Mouse (Mus musculus): ENCODE results near the gene Gsk3a. TPM values are rescaled to one million over a fixed set of nuclear protein-coding genes. Genes with fewer than 3 reads are reported as not detected.

Gene Gsk3a
- polyA plus RNA-seq, 2 experiments: 8.4 to 48.6 TPM

DNA sequence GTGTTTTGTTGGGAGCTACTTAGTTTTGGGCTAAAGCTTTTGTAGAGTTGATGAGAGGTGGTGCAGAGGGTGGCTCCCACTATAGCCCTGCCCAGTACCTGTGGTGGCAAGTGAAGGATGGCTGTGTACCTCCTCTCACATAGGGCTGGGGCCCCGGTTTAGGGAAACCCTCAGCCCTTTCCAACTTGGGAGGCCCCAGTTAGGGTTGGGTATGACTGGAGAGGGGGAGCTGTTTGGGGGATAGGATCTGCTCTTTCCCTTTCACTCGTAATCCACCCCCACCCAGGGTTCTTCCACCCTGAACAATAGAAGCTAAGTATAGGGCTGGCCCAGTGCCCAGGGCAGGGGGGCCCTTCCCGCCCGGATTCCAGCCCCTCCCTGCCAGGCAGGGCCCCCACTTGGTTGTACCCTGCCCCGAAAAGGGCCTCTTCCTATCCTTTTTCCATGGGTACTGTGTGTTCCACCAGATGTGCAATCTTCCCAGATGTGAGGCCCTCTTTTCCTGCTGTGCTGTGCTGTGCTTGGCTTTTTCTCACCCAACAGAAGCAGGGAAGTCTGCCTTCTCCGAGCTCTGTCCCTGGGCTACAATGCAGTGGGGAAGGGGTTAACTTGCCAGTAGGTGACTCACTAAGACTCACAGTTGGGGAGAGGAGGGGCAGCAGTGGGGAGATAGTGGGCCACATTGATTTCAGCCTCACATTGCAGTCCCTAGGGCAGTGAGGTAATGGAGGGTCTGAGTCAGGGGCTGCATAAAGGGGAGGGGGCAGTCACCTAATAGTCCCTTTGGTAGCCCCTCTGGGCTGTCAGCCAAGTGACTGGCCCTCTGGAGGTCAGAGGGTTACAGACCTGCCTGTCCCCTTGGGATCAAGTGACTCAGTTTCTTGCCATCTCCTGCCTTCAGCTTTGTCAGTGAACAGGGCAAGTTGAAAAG, 42.5 kb upstream of the Gsk3a start:
- no peak for DNase-seq (ENCODE audit: low read depth in 3 of 3, low spot score in 3 of 3)
- peaks cover 52 to 63% of the 10 kb centered on the region in 2 experiments for H3K4me1 ChIP-seq (replicated peaks; ENCODE audit: control insufficient read depth in 2 of 2, insufficient read depth in 2 of 2, low read length in 1 of 2)
- no peak for TF ChIP-seq EP300 (IDR thresholded peaks at IDR 0.05; ENCODE audit: low read depth)

GRCm38 (mm10) chr7:25279076-25279860, 41.6 kb upstream of the Gsk3a start:
- DNase-seq (ENCODE audit: low read depth in 3 of 3, low spot score in 3 of 3): peak in 1 of 3 experiments; percentile 63

More for the DNA sequence above, 42.5 kb upstream of the Gsk3a start:
- 2% methylated on average over 6 of the region's 6 CpGs for WGBS (ENCODE audit: insufficient replicate concordance)
- peak overlapping the region; percentile 99 for H3K4me2 ChIP-seq (ENCODE audit: low read depth)
- peak overlapping the region; percentile 62 to 75 for H3K4me3 ChIP-seq (ENCODE audit: insufficient read depth in 1 of 2, low read depth in 2 of 2, low read length in 2 of 2)
- H3K36me3 ChIP-seq (replicated peaks; ENCODE audit: control insufficient read depth, insufficient read depth, low read depth): peaks cover 5% of the 10 kb centered on the region
- peak overlapping the region; percentile 86 for H3K9ac ChIP-seq (replicated peaks)
- no peak for ATAC-seq (ENCODE audit: insufficient read depth)
- H3K9me3 ChIP-seq (ENCODE audit: control insufficient read depth, low read length): no peaks in the 10 kb centered on the region
- no peaks in the 10 kb centered on the region for H3K27me3 ChIP-seq (ENCODE audit: control insufficient read depth, insufficient read depth, low read length)
- H3K27ac ChIP-seq: peak overlapping the region; percentile 93

DNA sequence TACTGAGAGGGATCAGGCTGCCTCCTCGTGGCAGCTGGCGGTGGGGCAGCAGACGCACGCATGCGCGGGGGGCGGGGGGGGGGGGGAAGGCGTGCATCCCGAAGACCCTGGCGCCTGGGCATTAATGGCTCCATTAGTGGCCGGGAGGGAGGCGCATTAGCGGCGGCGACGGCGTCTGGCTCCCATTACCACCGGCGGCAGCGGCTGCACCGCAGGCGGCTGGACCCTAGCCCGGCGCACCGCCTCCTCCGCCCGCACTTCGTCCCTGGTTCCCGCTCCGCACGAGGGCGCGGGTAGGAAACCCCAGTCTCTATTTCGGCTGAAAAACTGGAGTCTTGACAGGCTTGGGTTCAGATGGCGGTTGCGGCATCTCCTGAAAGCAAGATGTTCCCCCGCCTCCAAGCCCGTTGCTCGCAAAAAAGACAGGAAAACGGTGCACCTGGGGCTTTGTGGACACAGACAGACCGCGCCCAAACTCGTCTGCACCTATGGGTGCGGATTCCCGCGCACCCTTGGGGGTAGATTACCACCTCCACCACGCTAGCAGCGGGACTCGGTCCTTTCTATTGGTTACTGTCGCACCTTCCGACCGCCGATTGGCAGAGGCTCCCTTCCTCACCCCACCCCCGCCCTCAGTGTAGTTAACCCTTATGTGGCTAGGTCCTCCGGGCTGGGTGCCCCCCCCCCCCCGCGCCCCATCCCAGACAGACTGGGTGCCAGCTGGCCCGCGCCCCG, 40.9 kb upstream of the Gsk3a start:
- Histone ChIP-seq H3K9me3 (ENCODE audit: control insufficient read depth, low read length) (no peaks in the 10 kb centered on the region), H3K36me3 (replicated peaks; ENCODE audit: control insufficient read depth, insufficient read depth, low read depth) (no peaks in the 10 kb centered on the region), H3K27ac (peak overlapping the region; percentile 93), H3K4me1 (replicated peaks; ENCODE audit: control insufficient read depth in 2 of 2, insufficient read depth in 2 of 2, low read length in 1 of 2) (peaks cover 63 to 70% of the 10 kb centered on the region in 2 experiments), H3K9ac (replicated peaks) (peak overlapping the region; percentile 86), H3K4me3 (ENCODE audit: insufficient read depth in 1 of 2, low read depth in 2 of 2, low read length in 2 of 2) (peak overlapping the region; percentile 65 to 75), H3K4me2 (ENCODE audit: low read depth) (peak overlapping the region; percentile 99), H3K27me3 (ENCODE audit: control insufficient read depth, insufficient read depth, low read length) (no peaks in the 10 kb centered on the region)
- under 1% methylated on average over 50 of the region's 60 CpGs for WGBS (ENCODE audit: insufficient replicate concordance)
- TF ChIP-seq CTCF (IDR thresholded peaks at IDR 0.05; ENCODE audit: low read depth): peak; percentile 73
- no peak for TF ChIP-seq EP300 (IDR thresholded peaks at IDR 0.05; ENCODE audit: low read depth)
- ATAC-seq (ENCODE audit: insufficient read depth): peak; percentile 65
- peak; percentile 88 to 91 (median 90) for DNase-seq (ENCODE audit: low read depth in 3 of 3, low spot score in 3 of 3)

More at GRCm38 (mm10) chr7:25279076-25279860, 41.6 kb upstream of the Gsk3a start:
- 1% methylated on average over 42 of the region's 49 CpGs for WGBS (ENCODE audit: insufficient replicate concordance)
- peak overlapping the region; percentile 93 for H3K27ac ChIP-seq
- no peaks in the 10 kb centered on the region for H3K27me3 ChIP-seq (ENCODE audit: control insufficient read depth, insufficient read depth, low read length)
- no peaks in the 10 kb centered on the region for H3K9me3 ChIP-seq (ENCODE audit: control insufficient read depth, low read length)
- no peaks in the 10 kb centered on the region for H3K36me3 ChIP-seq (replicated peaks; ENCODE audit: control insufficient read depth, insufficient read depth, low read depth)
- ATAC-seq (ENCODE audit: insufficient read depth): peak; percentile 51
- TF ChIP-seq EP300 (IDR thresholded peaks at IDR 0.05; ENCODE audit: low read depth) (no peak), CTCF (IDR thresholded peaks at IDR 0.05; ENCODE audit: low read depth) (no peak; the same call in 1 of the 2 replicates)
- peaks cover 61 to 70% of the 10 kb centered on the region in 2 experiments for H3K4me1 ChIP-seq (replicated peaks; ENCODE audit: control insufficient read depth in 2 of 2, insufficient read depth in 2 of 2, low read length in 1 of 2)
- peak overlapping the region; percentile 62 to 75 for H3K4me3 ChIP-seq (ENCODE audit: insufficient read depth in 1 of 2, low read depth in 2 of 2, low read length in 2 of 2)
- peak overlapping the region; percentile 99 for H3K4me2 ChIP-seq (ENCODE audit: low read depth)
- peak overlapping the region; percentile 86 for H3K9ac ChIP-seq (replicated peaks)

DNA sequence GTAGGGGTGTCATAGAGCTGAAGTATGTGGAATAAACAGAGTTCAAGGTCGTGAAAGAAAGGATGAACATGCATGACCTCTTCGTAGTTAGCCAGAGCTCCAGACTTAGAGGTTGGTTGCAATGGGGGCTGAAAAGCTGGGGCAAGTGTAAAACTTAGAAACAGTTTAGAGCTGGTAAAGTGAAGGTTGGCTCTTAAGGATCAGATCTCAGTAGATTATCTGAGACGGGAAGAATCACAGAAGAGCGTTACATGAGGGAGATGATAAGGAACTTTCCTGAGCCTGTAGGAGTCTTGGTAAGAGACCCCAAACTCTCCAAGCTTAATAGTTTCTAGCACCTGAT, 40.3 kb upstream of the Gsk3a start:
- DNase-seq (ENCODE audit: low read depth in 3 of 3, low spot score in 3 of 3) (no peak), ATAC-seq (ENCODE audit: insufficient read depth) (no peak)
- Histone ChIP-seq H3K27ac (peak overlapping the region; percentile 93), H3K9me3 (ENCODE audit: control insufficient read depth, low read length) (no peaks in the 10 kb centered on the region), H3K4me2 (ENCODE audit: low read depth) (peak overlapping the region; percentile 99), H3K4me1 (replicated peaks; ENCODE audit: control insufficient read depth in 2 of 2, insufficient read depth in 2 of 2, low read length in 1 of 2) (peaks cover 63 to 70% of the 10 kb centered on the region in 2 experiments), H3K36me3 (replicated peaks; ENCODE audit: control insufficient read depth, insufficient read depth, low read depth) (peaks cover 2% of the 10 kb centered on the region; the same call in 1 of the 2 replicates), H3K27me3 (ENCODE audit: control insufficient read depth, insufficient read depth, low read length) (no peaks in the 10 kb centered on the region), H3K9ac (replicated peaks) (peak overlapping the region; percentile 86), H3K4me3 (ENCODE audit: insufficient read depth in 1 of 2, low read depth in 2 of 2, low read length in 2 of 2) (peak overlapping the region in 1 of 2 experiments; percentile 75; a peak in 3 of 4 replicates)
- 12% methylated on average over 4 of the region's 4 CpGs for WGBS (ENCODE audit: insufficient replicate concordance)
- no peak; the same call in 1 of the 2 replicates for TF ChIP-seq EP300 (IDR thresholded peaks at IDR 0.05; ENCODE audit: low read depth)
- no peak for TF ChIP-seq CTCF (IDR thresholded peaks at IDR 0.05; ENCODE audit: low read depth)

All from liver, embryonic 14.5 days (tissue).